Mouse (Mus musculus) heart, postnatal 0 days (tissue): ENCODE results near the gene N4bp2l1.

Experiments
- CTCF ChIP-seq: IDR thresholded peaks from 2 replicates; pipeline ENCODE4 v1.5.1; 2016; ENCODE audit warnings: antibody characterized with exemption, control low read depth, low read depth
- EP300 ChIP-seq: IDR thresholded peaks from 2 replicates; pipeline ENCODE4 v1.6.1; 2016; ENCODE audit warnings: antibody characterized with exemption, low read depth

- no peak for TF ChIP-seq CTCF
- TF ChIP-seq EP300, result no peak
Measured at GRCm38 (mm10) chr5:150616731-150617130, 19.7 kb upstream of the N4bp2l1 start.
